Mouse (Mus musculus): ENCODE measurements around the gene Amdhd1. TPM values are rescaled to one million over a fixed set of nuclear protein-coding genes. Genes with fewer than 3 reads are reported as not detected.

Gene Amdhd1
- polyA plus RNA-seq (2014; fragmentation: Nextera tagmentation; extraction: Ambion mirVana), result 0.23 and 0.43 TPM in 2 replicates

GRCm38 (mm10) chr10:93539775-93540430, at the start of gene Amdhd1:
TSS of gene Amdhd1 (minus strand) at chr10:93540033.
- no peaks in the 10 kb centered on the region for H3K36me3 ChIP-seq (ENCODE audit: control insufficient read depth, insufficient read depth, low read length)
- no peaks in the 10 kb centered on the region for H3K27me3 ChIP-seq (ENCODE audit: control insufficient read depth, insufficient read depth, low read length)
- peak within 1 kb of the TSS; percentile 30 for H3K4me3 ChIP-seq (ENCODE audit: low read depth, low read length)
- H3K9me3 ChIP-seq (ENCODE audit: control insufficient read depth, low read length), result no peaks in the 10 kb centered on the region
- peak within 1 kb of the TSS; percentile 70 for H3K4me2 ChIP-seq (ENCODE audit: low read depth, severe bottlenecking)
- no peak within 1 kb of the TSS for H3K27ac ChIP-seq (replicated peaks; ENCODE audit: low read depth, low read length)
- peak; percentile 61 for ATAC-seq (ENCODE audit: insufficient number of reproducible peaks, low FRiP score, low TSS enrichment, low read depth)
- 0 out of 2 replicates have a peak within 1 kb of the TSS, but pooled peaks have one; percentile 40 for H3K9ac ChIP-seq (ENCODE audit: low read length)
- 4% methylated on average over 35 of the region's 35 CpGs for whole genome bisulfite sequencing
- H3K4me1 ChIP-seq (ENCODE audit: control insufficient read depth, insufficient read depth, low read length), result 0 out of 2 replicates have a peak, but pooled peaks cover 4% of the 10 kb centered on the region
- peak; percentile 83 for DNase-seq (ENCODE audit: low spot score)

- ATAC-seq (ENCODE audit: insufficient number of reproducible peaks, low FRiP score, low TSS enrichment, low read depth) (peak; percentile 91), DNase-seq (ENCODE audit: low spot score) (peak; percentile 98)
- Histone ChIP-seq H3K9ac (ENCODE audit: low read length) (peak within 1 kb of the TSS; percentile 86), H3K4me1 (ENCODE audit: control insufficient read depth, insufficient read depth, low read length) (peaks cover 9% of the 10 kb centered on the region), H3K27ac (replicated peaks; ENCODE audit: low read depth, low read length) (peak within 1 kb of the TSS; percentile 57; the same call in 1 of the 2 replicates), H3K36me3 (ENCODE audit: control insufficient read depth, insufficient read depth, low read length) (peaks cover 16% of the 10 kb centered on the region), H3K4me3 (ENCODE audit: low read depth, low read length) (peak within 1 kb of the TSS; percentile 66), H3K27me3 (ENCODE audit: control insufficient read depth, insufficient read depth, low read length) (no peaks in the 10 kb centered on the region; the same call in 1 of the 2 replicates), H3K9me3 (ENCODE audit: control insufficient read depth, low read length) (no peaks in the 10 kb centered on the region), H3K4me2 (ENCODE audit: low read depth, severe bottlenecking) (peak within 1 kb of the TSS; percentile 84)
- 0% methylated on average over 63 of the region's 63 CpGs for WGBS
Observed at GRCm38 (mm10) chr10:93589281-93589848, 49.5 kb upstream of the Amdhd1 start, which contains the start of gene Snrpf. TSS of gene Snrpf (minus strand) at chr10:93589706.

GRCm38 (mm10) chr10:93588796-93589195, 49.0 kb upstream of the Amdhd1 start:
- H3K9me3 ChIP-seq (ENCODE audit: control insufficient read depth, low read length), result no peaks in the 10 kb centered on the region
- H3K36me3 ChIP-seq (ENCODE audit: control insufficient read depth, insufficient read depth, low read length), result peaks cover 16% of the 10 kb centered on the region
- DNase-seq (ENCODE audit: low spot score) (no peak), ATAC-seq (ENCODE audit: insufficient number of reproducible peaks, low FRiP score, low TSS enrichment, low read depth) (no peak)
- H3K4me1 ChIP-seq (ENCODE audit: control insufficient read depth, insufficient read depth, low read length), result peaks cover 9% of the 10 kb centered on the region
- peak overlapping the region; percentile 66 for H3K4me3 ChIP-seq (ENCODE audit: low read depth, low read length)
- peak overlapping the region; percentile 86 for H3K9ac ChIP-seq (ENCODE audit: low read length)
- peak overlapping the region; percentile 84 for H3K4me2 ChIP-seq (ENCODE audit: low read depth, severe bottlenecking)
- H3K27me3 ChIP-seq (ENCODE audit: control insufficient read depth, insufficient read depth, low read length), result no peaks in the 10 kb centered on the region; the same call in 1 of the 2 replicates
- 2% methylated on average over 11 of the region's 11 CpGs for WGBS
- peak overlapping the region; percentile 57; the same call in 1 of the 2 replicates for H3K27ac ChIP-seq (replicated peaks; ENCODE audit: low read depth, low read length)

GRCm38 (mm10) chr10:93577271-93577886, 37.5 kb upstream of the Amdhd1 start:
- no peak overlapping the region for H3K27ac ChIP-seq (replicated peaks; ENCODE audit: low read depth, low read length)
- H3K36me3 ChIP-seq (ENCODE audit: control insufficient read depth, insufficient read depth, low read length), result peaks cover 5% of the 10 kb centered on the region; the same call in 1 of the 2 replicates
- DNase-seq (ENCODE audit: low spot score) (peak; percentile 75), ATAC-seq (ENCODE audit: insufficient number of reproducible peaks, low FRiP score, low TSS enrichment, low read depth) (no peak)
- no peak overlapping the region for H3K4me2 ChIP-seq (ENCODE audit: low read depth, severe bottlenecking)
- WGBS, result 69% methylated on average over 13 of the region's 13 CpGs
- no peaks in the 10 kb centered on the region for H3K4me1 ChIP-seq (ENCODE audit: control insufficient read depth, insufficient read depth, low read length)
- no peaks in the 10 kb centered on the region for H3K9me3 ChIP-seq (ENCODE audit: control insufficient read depth, low read length)
- H3K4me3 ChIP-seq (ENCODE audit: low read depth, low read length), result no peak overlapping the region
- no peaks in the 10 kb centered on the region for H3K27me3 ChIP-seq (ENCODE audit: control insufficient read depth, insufficient read depth, low read length)
- no peak overlapping the region for H3K9ac ChIP-seq (ENCODE audit: low read length)

- Histone ChIP-seq H3K4me3 (ENCODE audit: low read depth, low read length) (no peak overlapping the region), H3K4me2 (ENCODE audit: low read depth, severe bottlenecking) (no peak overlapping the region), H3K27ac (replicated peaks; ENCODE audit: low read depth, low read length) (no peak overlapping the region), H3K36me3 (ENCODE audit: control insufficient read depth, insufficient read depth, low read length) (no peaks in the 10 kb centered on the region), H3K27me3 (ENCODE audit: control insufficient read depth, insufficient read depth, low read length) (no peaks in the 10 kb centered on the region), H3K9me3 (ENCODE audit: control insufficient read depth, low read length) (no peaks in the 10 kb centered on the region), H3K4me1 (ENCODE audit: control insufficient read depth, insufficient read depth, low read length) (no peaks in the 10 kb centered on the region), H3K9ac (ENCODE audit: low read length) (no peak overlapping the region)
- ATAC-seq (ENCODE audit: insufficient number of reproducible peaks, low FRiP score, low TSS enrichment, low read depth), result no peak
- 95% methylated on average over 8 of the region's 8 CpGs for WGBS
- DNase-seq (ENCODE audit: low spot score), result no peak
Observed at GRCm38 (mm10) chr10:93575960-93576359, 36.1 kb upstream of the Amdhd1 start.

GRCm38 (mm10) chr10:93574966-93575365, 35.1 kb upstream of the Amdhd1 start:
- no peak overlapping the region for H3K27ac ChIP-seq (replicated peaks; ENCODE audit: low read depth, low read length)
- no peak for ATAC-seq (ENCODE audit: insufficient number of reproducible peaks, low FRiP score, low TSS enrichment, low read depth)
- 60% methylated on average over 4 of the region's 4 CpGs for WGBS
- no peak overlapping the region for H3K9ac ChIP-seq (ENCODE audit: low read length)
- H3K4me1 ChIP-seq (ENCODE audit: control insufficient read depth, insufficient read depth, low read length), result no peaks in the 10 kb centered on the region
- no peak for DNase-seq (ENCODE audit: low spot score)
- no peak overlapping the region for H3K4me2 ChIP-seq (ENCODE audit: low read depth, severe bottlenecking)
- no peaks in the 10 kb centered on the region for H3K9me3 ChIP-seq (ENCODE audit: control insufficient read depth, low read length)
- H3K4me3 ChIP-seq (ENCODE audit: low read depth, low read length), result no peak overlapping the region
- H3K36me3 ChIP-seq (ENCODE audit: control insufficient read depth, insufficient read depth, low read length), result no peaks in the 10 kb centered on the region
- no peaks in the 10 kb centered on the region for H3K27me3 ChIP-seq (ENCODE audit: control insufficient read depth, insufficient read depth, low read length)

GRCm38 (mm10) chr10:93572209-93572608, 32.4 kb upstream of the Amdhd1 start:
- DNase-seq (ENCODE audit: low spot score) (no peak), ATAC-seq (ENCODE audit: insufficient number of reproducible peaks, low FRiP score, low TSS enrichment, low read depth) (no peak)
- Histone ChIP-seq H3K36me3 (ENCODE audit: control insufficient read depth, insufficient read depth, low read length) (no peaks in the 10 kb centered on the region), H3K9ac (ENCODE audit: low read length) (no peak overlapping the region), H3K27me3 (ENCODE audit: control insufficient read depth, insufficient read depth, low read length) (no peaks in the 10 kb centered on the region), H3K9me3 (ENCODE audit: control insufficient read depth, low read length) (no peaks in the 10 kb centered on the region), H3K4me1 (ENCODE audit: control insufficient read depth, insufficient read depth, low read length) (no peaks in the 10 kb centered on the region), H3K27ac (replicated peaks; ENCODE audit: low read depth, low read length) (no peak overlapping the region), H3K4me2 (ENCODE audit: low read depth, severe bottlenecking) (no peak overlapping the region), H3K4me3 (ENCODE audit: low read depth, low read length) (no peak overlapping the region)
- 45% methylated on average over 2 of the region's 2 CpGs for WGBS

GRCm38 (mm10) chr10:93568671-93569070, 28.8 kb upstream of the Amdhd1 start:
- no peaks in the 10 kb centered on the region for H3K36me3 ChIP-seq (ENCODE audit: control insufficient read depth, insufficient read depth, low read length)
- H3K4me1 ChIP-seq (ENCODE audit: control insufficient read depth, insufficient read depth, low read length), result no peaks in the 10 kb centered on the region
- WGBS, result 92% methylated on average over 6 of the region's 6 CpGs
- ATAC-seq (ENCODE audit: insufficient number of reproducible peaks, low FRiP score, low TSS enrichment, low read depth) (no peak), DNase-seq (ENCODE audit: low spot score) (no peak)
- H3K4me2 ChIP-seq (ENCODE audit: low read depth, severe bottlenecking), result no peak overlapping the region
- H3K27me3 ChIP-seq (ENCODE audit: control insufficient read depth, insufficient read depth, low read length), result no peaks in the 10 kb centered on the region
- H3K9ac ChIP-seq (ENCODE audit: low read length), result no peak overlapping the region
- H3K4me3 ChIP-seq (ENCODE audit: low read depth, low read length), result no peak overlapping the region
- H3K9me3 ChIP-seq (ENCODE audit: control insufficient read depth, low read length), result no peaks in the 10 kb centered on the region
- no peak overlapping the region for H3K27ac ChIP-seq (replicated peaks; ENCODE audit: low read depth, low read length)

Data from limb, embryonic 11.5 days (tissue).